Mouse (Mus musculus) CD4-positive helper T cell, adult 2 months (primary cell): Measurements from ENCODE around the gene Suv39h1.
A peak's percentile ranks its signal among the peaks of the same experiment; 100 is the strongest.
"Not testable (repeated sequence)": the region's sequence is repeated elsewhere in the genome, so short reads cannot be mapped to it uniquely, and the experiment has no call there.

Experiments
- DNase-seq: peaks from one replicate; pipeline ENCODE4 v3.0.0-alpha.2; 2012; ENCODE audit warnings: low read depth, missing footprints, low spot score

Suv39h1 gene

GRCm38 (mm10) chrX:8026811-8027210 lies 47.7 kb downstream of the Suv39h1 start:
- DNase-seq: no peak

DNA sequence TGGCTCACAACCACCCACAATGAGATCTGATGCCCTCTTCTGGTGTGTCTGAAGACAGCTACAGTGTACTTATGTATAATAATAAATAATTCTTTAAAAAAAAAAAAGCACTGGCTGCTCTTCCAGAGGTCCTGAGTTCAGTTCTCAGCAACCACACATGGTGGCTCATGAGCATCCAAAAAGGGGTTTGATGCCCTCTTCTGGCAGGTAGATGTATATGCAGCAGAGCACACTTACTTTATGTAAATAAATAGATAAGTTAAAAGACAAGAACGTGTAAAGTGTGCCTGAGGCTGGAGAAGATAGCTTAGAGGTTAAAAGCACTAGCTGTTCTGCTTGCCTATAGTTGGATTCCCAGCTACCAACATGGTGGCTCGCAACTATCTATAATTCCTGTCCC lies 49.8 kb downstream of the Suv39h1 start:
- DNase-seq: no peak

DNA sequence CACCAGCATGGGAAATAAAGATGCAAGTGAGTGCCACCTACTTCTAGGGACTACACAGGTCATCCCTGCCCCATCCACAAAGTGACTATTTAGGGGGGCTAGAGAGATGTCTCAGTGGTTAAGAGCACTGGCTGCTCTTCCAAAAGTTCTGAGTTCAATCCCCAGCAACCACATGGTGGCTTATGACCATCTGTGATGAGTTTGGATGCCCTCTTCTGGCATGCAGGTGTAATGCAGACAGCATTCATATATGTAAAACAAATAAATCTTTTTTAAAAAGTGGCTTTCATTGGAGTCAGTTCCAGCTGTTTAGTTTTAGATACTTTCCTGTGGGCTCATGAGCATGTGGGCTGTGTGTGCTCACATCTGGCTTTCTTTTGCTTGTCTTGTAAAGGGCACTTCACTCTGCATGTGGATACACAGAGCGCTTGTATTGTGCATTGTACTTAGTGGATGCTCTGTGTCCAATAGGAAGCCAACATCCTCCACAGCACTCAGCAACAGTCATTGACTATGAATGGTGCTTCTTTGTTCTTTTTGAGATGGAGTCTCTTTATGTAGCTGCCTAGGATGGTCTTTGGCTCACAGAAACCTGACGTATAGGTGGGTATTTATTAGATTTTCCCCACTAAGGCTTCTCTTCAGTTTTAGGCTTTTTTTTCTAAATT lies 54.3 kb downstream of the Suv39h1 start:
- DNase-seq: no peak

DNA sequence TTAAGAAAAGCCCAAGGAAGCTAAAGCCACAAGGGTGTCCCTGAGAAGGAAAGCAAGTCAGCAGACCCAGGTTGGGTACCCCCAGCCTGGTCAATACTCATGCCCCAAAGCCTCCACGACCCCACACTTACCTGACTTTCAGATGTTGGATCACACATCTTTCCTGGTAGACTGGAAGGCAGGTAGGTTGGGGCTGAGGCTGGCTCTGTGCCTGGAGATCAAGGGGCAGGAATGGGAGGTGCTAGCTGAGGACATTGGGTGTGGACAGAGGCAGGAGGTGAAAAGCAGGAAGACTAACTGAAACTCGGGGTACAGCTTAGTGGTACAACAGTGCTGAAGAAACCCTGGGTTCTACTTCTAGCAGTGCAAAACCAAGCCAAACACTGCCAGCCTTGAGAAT lies 56.3 kb downstream of the Suv39h1 start, which contains the start of gene Glod5:
Glod5 (minus strand) TSS at position 207 of the 400 bp plus-strand sequence.
- DNase-seq: no peak

GRCm38 (mm10) chrX:8017142-8017541 lies 57.4 kb downstream of the Suv39h1 start:
- DNase-seq: peak; percentile 53

- not testable (repeated sequence) for DNase-seq
These were observed 58.9 kb downstream of the Suv39h1 start for GRCm38 (mm10) chrX:8015675-8016074.

- DNase-seq: no peak
These were observed 60.8 kb downstream of the Suv39h1 start for GRCm38 (mm10) chrX:8013569-8014314.

DNA sequence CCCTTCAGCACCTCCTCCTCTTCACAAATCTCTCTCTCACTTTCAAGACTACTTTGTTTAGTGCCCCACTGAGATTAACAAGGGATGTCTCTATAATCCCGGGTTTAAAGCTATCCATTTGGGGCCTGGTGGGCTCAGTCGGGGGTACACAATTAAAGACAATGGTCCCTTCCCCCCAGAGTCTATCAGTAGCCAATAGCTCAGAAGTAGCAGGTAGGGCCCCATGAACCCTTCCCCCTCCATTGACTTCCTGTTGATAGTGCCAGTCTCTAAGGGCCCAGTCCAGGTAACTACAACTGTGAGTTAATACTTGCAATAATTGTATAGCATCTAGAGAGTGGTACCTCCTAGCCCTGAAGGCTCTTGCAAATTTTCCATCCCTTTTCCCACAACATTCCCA lies 61.4 kb downstream of the Suv39h1 start:
- DNase-seq: no peak
